Mouse (Mus musculus) kidney, embryonic 16.5 days (tissue): ENCODE results near the gene Lars2. TPM values are rescaled to one million over a fixed set of nuclear protein-coding genes. Genes with fewer than 3 reads are reported as not detected.
"Not testable (repeated sequence)": the region's sequence is repeated elsewhere in the genome, so short reads cannot be mapped to it uniquely, and the experiment has no call there.

Experiments
- ATAC-seq: fragments of 200-750 bp; cut with Nextera tagmentation; 2 replicates; pipeline ENCODE4 v1.8.0; 2017; ENCODE audit warnings: moderate TSS enrichment; ENCODE audit not compliant: low FRiP score, low TSS enrichment
- H3K27ac ChIP-seq: fragments of 300-500 bp; sonication (generic); 2 replicates; pipeline ENCODE4 v1.5.1; 2014; ENCODE audit warnings: low read length
- H3K27me3 ChIP-seq: fragments of 300-500 bp; sonication (generic); 2 replicates; pipeline ENCODE4 v1.6.1; 2014; ENCODE audit warnings: low read length, control low read depth, mixed read lengths; ENCODE audit not compliant: insufficient read depth
- H3K36me3 ChIP-seq: fragments of 300-500 bp; sonication (generic); 2 replicates; pipeline ENCODE4 v1.6.1; 2014; ENCODE audit warnings: low read length, control low read depth, mixed read lengths; ENCODE audit not compliant: insufficient read depth
- H3K4me1 ChIP-seq: fragments of 300-500 bp; sonication (generic); 2 replicates; pipeline ENCODE4 v1.6.1; 2014; ENCODE audit warnings: low read length, control low read depth, mixed read lengths; ENCODE audit not compliant: insufficient read depth
- H3K4me2 ChIP-seq: fragments of 300-500 bp; sonication (generic); replicated peaks from 2 replicates; pipeline ENCODE4 v1.6.1; 2014; ENCODE audit warnings: low read depth, low read length
- H3K4me3 ChIP-seq: fragments of 300-500 bp; sonication (generic); 2 replicates; pipeline ENCODE4 v1.5.1; 2014; ENCODE audit warnings: mild to moderate bottlenecking, low read length
- H3K9ac ChIP-seq: fragments of 300-500 bp; sonication (generic); replicated peaks from 2 replicates; pipeline ENCODE4 v1.6.1; 2014; ENCODE audit warnings: low read length
- H3K9me3 ChIP-seq: fragments of 300-500 bp; sonication (generic); 2 replicates; pipeline ENCODE4 v1.6.1; 2016; ENCODE audit warnings: low read length, control low read depth
- WGBS: fragments of 180-500 bp; shearing (Covaris S2); extraction: QIAGEN DNeasy Blood & Tissue Kit; methylation state at CpG from one replicate; pipeline ENCODE4 v1.1.7; 2014; 5-methylcytosine and 5-hydroxymethylcytosine counted together
- polyA plus RNA-seq: library from polyadenylated mRNA; unstranded; fragments of >200 nt; fragmentation: Nextera tagmentation; extraction: Ambion mirVana; gene quantifications from 2 replicates; pipeline ENCODE4 v1.2.1, GENCODE M21; 2015

The Lars2 gene
- polyA plus RNA-seq, 1 experiment from 2014 or later = 702 TPM

GRCm38 (mm10) chr9:123388087-123389007 lies 21.6 kb downstream of the Lars2 start:
- H3K4me2 ChIP-seq, H3K27ac ChIP-seq, H3K36me3 ChIP-seq, ATAC-seq, H3K9ac ChIP-seq, H3K27me3 ChIP-seq, H3K9me3 ChIP-seq, H3K4me3 ChIP-seq: not testable (repeated sequence)
- peaks cover 11% of the 10 kb centered on the region for H3K4me1 ChIP-seq
- 96% methylated on average over 6 of the region's 21 CpGs for WGBS

GRCm38 (mm10) chr9:123391140-123391849 lies 24.6 kb downstream of the Lars2 start:
- peaks cover 17% of the 10 kb centered on the region for H3K4me1 ChIP-seq
- WGBS = 55% methylated on average over 5 of the region's 5 CpGs
- H3K9me3 ChIP-seq = no peaks in the 10 kb centered on the region
- no peaks in the 10 kb centered on the region for H3K27me3 ChIP-seq
- H3K4me2 ChIP-seq = no peak overlapping the region
- no peaks in the 10 kb centered on the region; the same call in 1 of the 2 replicates for H3K36me3 ChIP-seq
- peak overlapping the region; percentile 44 for H3K27ac ChIP-seq
- no peak overlapping the region for H3K9ac ChIP-seq
- no peak overlapping the region for H3K4me3 ChIP-seq
- peak; percentile 57 for ATAC-seq

DNA sequence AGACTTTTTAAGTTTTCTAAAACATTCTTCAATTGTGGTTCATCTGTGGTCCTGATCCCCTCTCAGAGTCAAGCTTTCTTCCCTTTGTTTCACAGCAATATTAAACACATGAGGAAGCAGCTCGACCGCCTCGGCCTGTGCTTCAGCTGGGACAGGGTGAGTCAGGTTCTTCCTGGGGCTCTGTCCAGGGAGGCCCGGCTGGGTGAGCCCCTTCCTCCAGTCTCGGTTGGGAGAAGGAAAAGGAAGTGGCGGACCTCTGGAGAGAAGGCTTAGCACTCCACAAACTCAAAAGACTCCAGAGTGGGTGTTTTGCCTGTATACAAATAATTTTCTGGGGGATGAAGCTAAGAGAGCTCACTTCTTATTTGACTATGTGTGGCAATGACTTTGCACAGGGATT lies 28.1 kb downstream of the Lars2 start:
- H3K4me3 ChIP-seq = no peak overlapping the region
- no peaks in the 10 kb centered on the region for H3K36me3 ChIP-seq
- H3K9ac ChIP-seq = no peak overlapping the region
- no peak overlapping the region for H3K27ac ChIP-seq
- H3K4me1 ChIP-seq = peaks cover 17% of the 10 kb centered on the region
- WGBS = 56% methylated on average over 6 of the region's 6 CpGs
- H3K4me2 ChIP-seq = no peak overlapping the region
- H3K9me3 ChIP-seq = no peaks in the 10 kb centered on the region
- H3K27me3 ChIP-seq = no peaks in the 10 kb centered on the region
- ATAC-seq = 0 out of 2 replicates have a peak, but pooled peaks have one; percentile 62

DNA sequence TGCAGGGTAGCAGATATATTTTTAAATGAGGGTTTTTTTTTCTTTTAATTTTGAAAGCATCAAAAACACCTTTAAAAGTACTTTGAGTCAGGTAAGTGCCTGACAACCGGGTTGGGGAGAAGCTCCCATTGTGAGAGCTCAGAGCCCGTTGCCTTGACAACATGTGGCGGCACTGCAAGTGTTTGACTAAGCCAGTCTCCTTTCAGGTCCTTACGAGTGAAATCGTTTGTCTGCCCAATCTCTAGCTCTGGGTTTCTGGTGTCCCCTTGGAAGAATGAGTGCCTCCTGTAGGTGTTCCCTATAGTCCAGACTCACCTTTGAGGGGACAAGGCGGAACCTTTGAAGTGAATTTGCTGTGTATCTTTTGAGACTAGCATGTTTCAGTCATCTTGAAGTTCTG lies 31.0 kb downstream of the Lars2 start:
- WGBS = 77% methylated on average over 6 of the region's 6 CpGs
- no peak for ATAC-seq
- H3K27me3 ChIP-seq = no peaks in the 10 kb centered on the region
- H3K27ac ChIP-seq = no peak overlapping the region
- H3K4me3 ChIP-seq = no peak overlapping the region
- no peaks in the 10 kb centered on the region for H3K36me3 ChIP-seq
- no peak overlapping the region for H3K9ac ChIP-seq
- peaks cover 6% of the 10 kb centered on the region; the same call in 1 of the 2 replicates for H3K4me1 ChIP-seq
- no peak overlapping the region for H3K4me2 ChIP-seq
- H3K9me3 ChIP-seq = no peaks in the 10 kb centered on the region

DNA sequence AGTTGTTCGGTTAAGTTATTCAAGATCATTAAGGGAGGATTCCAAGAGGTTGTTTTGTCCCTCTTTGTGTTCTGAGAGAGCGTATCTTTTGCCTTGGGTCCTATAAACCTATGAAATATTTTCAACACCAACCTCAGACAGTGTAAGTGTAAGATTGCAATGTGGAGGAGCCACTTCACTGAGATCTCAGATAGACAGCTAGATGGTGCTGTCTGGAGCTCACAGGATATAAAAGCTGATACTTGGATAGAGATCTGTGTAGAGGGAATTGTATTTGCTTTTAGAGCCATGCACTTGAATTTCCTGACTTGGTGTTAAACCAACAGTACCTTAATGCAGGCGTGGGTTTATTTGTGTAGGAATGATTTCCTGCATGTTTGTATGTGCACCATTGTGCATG lies 35.5 kb downstream of the Lars2 start:
- no peak for ATAC-seq

GRCm38 (mm10) chr9:123403031-123403430 lies 36.3 kb downstream of the Lars2 start:
- 77% methylated on average over 3 of the region's 3 CpGs for WGBS
- H3K9ac ChIP-seq = no peak overlapping the region
- H3K9me3 ChIP-seq = no peaks in the 10 kb centered on the region
- H3K4me2 ChIP-seq = no peak overlapping the region
- H3K27me3 ChIP-seq = no peaks in the 10 kb centered on the region
- no peaks in the 10 kb centered on the region for H3K4me1 ChIP-seq
- no peak overlapping the region for H3K27ac ChIP-seq
- no peak overlapping the region for H3K4me3 ChIP-seq
- no peak for ATAC-seq
- H3K36me3 ChIP-seq = no peaks in the 10 kb centered on the region

More for the DNA sequence above, 35.5 kb downstream of the Lars2 start:
- Histone ChIP-seq H3K9ac (no peak overlapping the region), H3K9me3 (no peaks in the 10 kb centered on the region), H3K27me3 (no peaks in the 10 kb centered on the region), H3K4me1 (no peaks in the 10 kb centered on the region), H3K4me2 (no peak overlapping the region), H3K4me3 (no peak overlapping the region), H3K27ac (no peak overlapping the region), H3K36me3 (no peaks in the 10 kb centered on the region)
- WGBS = 79% methylated on average over 3 of the region's 3 CpGs

GRCm38 (mm10) chr9:123405231-123405630 lies 38.5 kb downstream of the Lars2 start:
- WGBS = 96% methylated on average over 1 of the region's 1 CpGs
- no peak for ATAC-seq

GRCm38 (mm10) chr9:123408771-123409170 lies 42.0 kb downstream of the Lars2 start:
- 79% methylated on average over 2 of the region's 2 CpGs for WGBS
- ATAC-seq = no peak
- peaks cover 13% of the 10 kb centered on the region; the same call in 1 of the 2 replicates for H3K36me3 ChIP-seq
- H3K9ac ChIP-seq = no peak overlapping the region
- no peaks in the 10 kb centered on the region for H3K9me3 ChIP-seq
- no peaks in the 10 kb centered on the region for H3K27me3 ChIP-seq
- H3K27ac ChIP-seq = no peak overlapping the region
- H3K4me1 ChIP-seq = no peaks in the 10 kb centered on the region
- H3K4me3 ChIP-seq = no peak overlapping the region
- H3K4me2 ChIP-seq = no peak overlapping the region

More at GRCm38 (mm10) chr9:123405231-123405630, 38.5 kb downstream of the Lars2 start:
- no peak overlapping the region for H3K4me3 ChIP-seq
- H3K4me2 ChIP-seq = no peak overlapping the region
- no peak overlapping the region for H3K9ac ChIP-seq
- H3K4me1 ChIP-seq = no peaks in the 10 kb centered on the region
- no peak overlapping the region for H3K27ac ChIP-seq
- H3K27me3 ChIP-seq = no peaks in the 10 kb centered on the region
- no peaks in the 10 kb centered on the region for H3K36me3 ChIP-seq
- H3K9me3 ChIP-seq = no peaks in the 10 kb centered on the region

GRCm38 (mm10) chr9:123429863-123430262 lies 63.1 kb downstream of the Lars2 start:
- no peaks in the 10 kb centered on the region for H3K27me3 ChIP-seq
- no peak overlapping the region for H3K27ac ChIP-seq
- no peak overlapping the region for H3K4me3 ChIP-seq
- WGBS = 90% methylated on average over 4 of the region's 4 CpGs
- no peak overlapping the region for H3K4me2 ChIP-seq
- no peak for ATAC-seq
- no peaks in the 10 kb centered on the region for H3K9me3 ChIP-seq
- H3K9ac ChIP-seq = no peak overlapping the region
- peaks cover 13% of the 10 kb centered on the region; the same call in 1 of the 2 replicates for H3K36me3 ChIP-seq
- H3K4me1 ChIP-seq = no peaks in the 10 kb centered on the region; the same call in 1 of the 2 replicates
